Mouse (Mus musculus): ENCODE results near the gene Phtf1. TPM values are rescaled to one million over a fixed set of nuclear protein-coding genes. Genes with fewer than 3 reads are reported as not detected.
A peak's percentile ranks its signal among the peaks of the same experiment; 100 is the strongest.

The Phtf1 gene
- polyA plus RNA-seq, 1 experiment: 24.7 TPM

DNA sequence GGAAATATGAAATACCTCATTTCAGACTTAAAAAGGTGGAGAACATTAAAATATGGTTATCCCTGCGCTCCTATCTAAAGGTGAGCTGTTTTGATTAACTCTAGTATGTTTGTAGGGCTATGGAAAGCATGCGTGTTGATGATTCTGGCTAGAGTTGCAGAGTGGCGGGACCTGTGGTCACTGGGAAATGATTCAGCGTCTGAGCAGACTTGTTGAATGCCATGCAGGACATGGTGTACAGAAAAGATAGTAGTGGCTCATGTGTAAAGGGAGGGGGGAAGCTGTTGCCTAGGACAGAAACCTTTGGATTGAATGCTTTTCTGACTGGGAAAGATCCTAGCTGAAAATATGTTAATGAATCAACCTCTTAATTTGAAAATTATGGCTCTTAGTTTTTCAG is 30.8 kb downstream of the Phtf1 start:
- Histone ChIP-seq H3K27ac (ENCODE audit: insufficient read depth, low read length) (no peak overlapping the region), H3K27me3 (ENCODE audit: control insufficient read depth, insufficient read depth, low read length) (no peaks in the 10 kb centered on the region), H3K4me3 (replicated peaks; ENCODE audit: insufficient read depth, low read depth, low read length) (no peak overlapping the region), H3K4me1 (ENCODE audit: control insufficient read depth, insufficient read depth, low read length) (no peaks in the 10 kb centered on the region)
- 91% methylated on average over 4 of the region's 4 CpGs for WGBS
- TF ChIP-seq POLR2A (IDR thresholded peaks at IDR 0.05; ENCODE audit: borderline replicate concordance, insufficient read depth, low read length) (no peak), CTCF (IDR thresholded peaks at IDR 0.05; ENCODE audit: borderline replicate concordance, insufficient read depth, low read depth, low read length) (no peak)
- no peak for DNase-seq

- no peak overlapping the region for H3K4me3 ChIP-seq (replicated peaks; ENCODE audit: insufficient read depth, low read depth, low read length)
- H3K27ac ChIP-seq (ENCODE audit: insufficient read depth, low read length): no peak overlapping the region
- WGBS: 39% methylated on average over 8 of the region's 8 CpGs
Measured at GRCm38 (mm10) chr3:104006896-104007466, 39.1 kb downstream of the Phtf1 start.

GRCm38 (mm10) chr3:104007479-104007878 is 39.6 kb downstream of the Phtf1 start:
- DNase-seq: peak; percentile 54 to 55
- Histone ChIP-seq H3K4me1 (ENCODE audit: control insufficient read depth, insufficient read depth, low read length) (peaks cover 3% of the 10 kb centered on the region), H3K27ac (ENCODE audit: insufficient read depth, low read length) (no peak overlapping the region), H3K4me3 (replicated peaks; ENCODE audit: insufficient read depth, low read depth, low read length) (no peak overlapping the region), H3K27me3 (ENCODE audit: control insufficient read depth, insufficient read depth, low read length) (no peaks in the 10 kb centered on the region)
- 12% methylated on average over 8 of the region's 8 CpGs for WGBS
- no peak for TF ChIP-seq CTCF (IDR thresholded peaks at IDR 0.05; ENCODE audit: borderline replicate concordance, insufficient read depth, low read depth, low read length)
- TF ChIP-seq POLR2A (IDR thresholded peaks at IDR 0.05; ENCODE audit: borderline replicate concordance, insufficient read depth, low read length): no peak

More at GRCm38 (mm10) chr3:104006896-104007466, 39.1 kb downstream of the Phtf1 start:
- Histone ChIP-seq H3K4me1 (ENCODE audit: control insufficient read depth, insufficient read depth, low read length) (peaks cover 3% of the 10 kb centered on the region), H3K27me3 (ENCODE audit: control insufficient read depth, insufficient read depth, low read length) (no peaks in the 10 kb centered on the region)
- TF ChIP-seq CTCF (IDR thresholded peaks at IDR 0.05; ENCODE audit: borderline replicate concordance, insufficient read depth, low read depth, low read length) (no peak; the same call in 1 of the 2 replicates), POLR2A (IDR thresholded peaks at IDR 0.05; ENCODE audit: borderline replicate concordance, insufficient read depth, low read length) (no peak)
- DNase-seq: peak; percentile 34 to 42

DNA sequence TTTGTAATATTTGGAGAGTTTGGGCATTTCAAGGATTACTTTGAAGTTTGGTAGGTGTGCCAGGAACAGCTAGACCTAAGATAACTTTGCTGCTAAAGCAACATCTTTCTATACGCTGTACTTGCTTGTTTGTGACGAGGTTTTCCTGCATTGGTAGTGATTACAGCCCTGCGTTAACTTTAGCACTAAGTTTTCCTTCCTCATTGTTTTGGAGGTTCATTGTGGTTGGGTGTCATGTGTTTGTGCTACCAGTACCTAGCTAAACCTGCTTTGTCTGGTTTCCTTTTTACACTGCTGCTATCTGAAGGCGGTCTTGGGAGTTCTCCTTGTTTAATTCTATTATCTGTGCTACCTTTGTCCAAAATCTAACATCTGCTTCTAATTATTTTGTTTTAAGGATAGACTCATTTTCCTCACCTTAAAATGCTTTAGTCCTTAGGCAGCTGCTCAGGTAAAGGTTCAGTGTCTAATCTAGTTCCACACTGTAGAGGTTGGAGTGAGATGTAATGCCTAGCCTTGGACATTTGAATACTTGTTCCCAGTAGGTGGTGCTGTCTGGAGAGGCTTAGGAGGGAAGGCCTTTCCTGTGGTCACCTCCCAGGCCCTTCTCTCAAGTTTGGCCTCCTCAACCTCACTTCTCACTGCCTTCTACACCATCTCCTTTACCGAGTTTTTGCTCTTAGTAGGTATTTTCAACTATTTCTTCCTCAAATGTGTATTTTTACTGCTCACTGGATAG is 42.2 kb downstream of the Phtf1 start:
- whole genome bisulfite sequencing: 92% methylated on average over 5 of the region's 5 CpGs
- Histone ChIP-seq H3K4me1 (ENCODE audit: control insufficient read depth, insufficient read depth, low read length) (peaks cover 3% of the 10 kb centered on the region), H3K27ac (ENCODE audit: insufficient read depth, low read length) (no peak overlapping the region), H3K27me3 (ENCODE audit: control insufficient read depth, insufficient read depth, low read length) (no peaks in the 10 kb centered on the region), H3K4me3 (replicated peaks; ENCODE audit: insufficient read depth, low read depth, low read length) (no peak overlapping the region)
- DNase-seq: no peak
- TF ChIP-seq POLR2A (IDR thresholded peaks at IDR 0.05; ENCODE audit: borderline replicate concordance, insufficient read depth, low read length): no peak
- no peak for TF ChIP-seq CTCF (IDR thresholded peaks at IDR 0.05; ENCODE audit: borderline replicate concordance, insufficient read depth, low read depth, low read length)

GRCm38 (mm10) chr3:104011972-104012371 is 44.1 kb downstream of the Phtf1 start:
- no peak overlapping the region for H3K27ac ChIP-seq (ENCODE audit: insufficient read depth, low read length)
- TF ChIP-seq CTCF (IDR thresholded peaks at IDR 0.05; ENCODE audit: borderline replicate concordance, insufficient read depth, low read depth, low read length) (no peak), POLR2A (IDR thresholded peaks at IDR 0.05; ENCODE audit: borderline replicate concordance, insufficient read depth, low read length) (no peak)
- H3K27me3 ChIP-seq (ENCODE audit: control insufficient read depth, insufficient read depth, low read length): no peaks in the 10 kb centered on the region
- 83% methylated on average over 2 of the region's 2 CpGs for WGBS
- H3K4me1 ChIP-seq (ENCODE audit: control insufficient read depth, insufficient read depth, low read length): peaks cover 3% of the 10 kb centered on the region
- no peak overlapping the region for H3K4me3 ChIP-seq (replicated peaks; ENCODE audit: insufficient read depth, low read depth, low read length)
- no peak for DNase-seq

- no peak overlapping the region for H3K4me3 ChIP-seq (replicated peaks; ENCODE audit: insufficient read depth, low read depth, low read length)
- DNase-seq: no peak
- H3K27me3 ChIP-seq (ENCODE audit: control insufficient read depth, insufficient read depth, low read length): no peaks in the 10 kb centered on the region
- no peak for TF ChIP-seq POLR2A (IDR thresholded peaks at IDR 0.05; ENCODE audit: borderline replicate concordance, insufficient read depth, low read length)
- TF ChIP-seq CTCF (IDR thresholded peaks at IDR 0.05; ENCODE audit: borderline replicate concordance, insufficient read depth, low read depth, low read length): no peak
- 92% methylated on average over 3 of the region's 3 CpGs for WGBS
- H3K27ac ChIP-seq (ENCODE audit: insufficient read depth, low read length): no peak overlapping the region
- H3K4me1 ChIP-seq (ENCODE audit: control insufficient read depth, insufficient read depth, low read length): no peaks in the 10 kb centered on the region
Measured at GRCm38 (mm10) chr3:104017931-104018330, 50.0 kb downstream of the Phtf1 start.

DNA sequence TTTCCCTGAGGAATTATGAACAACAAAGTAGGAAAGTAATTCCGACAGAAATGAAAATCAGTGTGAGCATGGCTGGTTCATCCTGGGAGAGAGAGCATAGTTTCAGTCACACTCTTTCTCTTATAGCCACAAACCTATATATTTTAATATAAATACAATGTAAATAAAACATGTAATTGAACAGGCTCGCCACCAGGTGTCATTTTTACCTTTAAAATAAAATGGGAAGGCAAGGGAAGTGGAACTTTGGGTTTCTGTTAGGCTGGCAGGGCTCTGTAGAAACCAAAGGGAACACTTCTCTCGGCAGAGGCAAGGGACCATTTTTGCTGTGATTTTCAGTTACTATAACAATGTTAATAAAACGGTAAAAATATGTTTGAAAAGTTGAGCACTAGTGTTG is 51.5 kb downstream of the Phtf1 start:
- Histone ChIP-seq H3K4me1 (ENCODE audit: control insufficient read depth, insufficient read depth, low read length) (no peaks in the 10 kb centered on the region), H3K27me3 (ENCODE audit: control insufficient read depth, insufficient read depth, low read length) (no peaks in the 10 kb centered on the region), H3K27ac (ENCODE audit: insufficient read depth, low read length) (no peak overlapping the region), H3K4me3 (replicated peaks; ENCODE audit: insufficient read depth, low read depth, low read length) (no peak overlapping the region)
- DNase-seq: no peak
- 70% methylated on average over 4 of the region's 4 CpGs for WGBS
- no peak for TF ChIP-seq CTCF (IDR thresholded peaks at IDR 0.05; ENCODE audit: borderline replicate concordance, insufficient read depth, low read depth, low read length)
- no peak for TF ChIP-seq POLR2A (IDR thresholded peaks at IDR 0.05; ENCODE audit: borderline replicate concordance, insufficient read depth, low read length)

DNA sequence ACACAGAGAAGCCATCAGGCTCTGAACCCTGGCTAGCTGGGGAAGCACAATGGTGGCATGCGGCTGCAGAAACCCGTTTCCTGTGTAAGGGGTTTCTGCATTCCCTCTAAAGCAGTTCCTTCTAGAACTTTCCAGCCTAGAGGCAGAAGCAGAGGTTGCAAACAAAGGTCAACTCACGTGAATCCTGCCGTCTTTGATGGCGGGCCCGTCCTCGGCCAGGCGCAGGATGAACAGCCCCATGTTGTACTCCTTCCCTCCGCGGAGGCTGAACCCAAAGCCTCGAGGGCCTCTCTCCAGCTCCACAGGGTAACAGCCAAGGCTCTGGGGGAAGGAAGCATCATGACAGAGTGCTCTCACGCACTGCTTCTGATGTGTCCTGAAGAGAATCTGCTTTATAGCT is 52.2 kb downstream of the Phtf1 start:
- no peak for DNase-seq
- Histone ChIP-seq H3K27ac (ENCODE audit: insufficient read depth, low read length) (no peak overlapping the region), H3K4me1 (ENCODE audit: control insufficient read depth, insufficient read depth, low read length) (no peaks in the 10 kb centered on the region), H3K27me3 (ENCODE audit: control insufficient read depth, insufficient read depth, low read length) (no peaks in the 10 kb centered on the region), H3K4me3 (replicated peaks; ENCODE audit: insufficient read depth, low read depth, low read length) (no peak overlapping the region)
- 91% methylated on average over 12 of the region's 12 CpGs for WGBS
- no peak for TF ChIP-seq POLR2A (IDR thresholded peaks at IDR 0.05; ENCODE audit: borderline replicate concordance, insufficient read depth, low read length)
- no peak for TF ChIP-seq CTCF (IDR thresholded peaks at IDR 0.05; ENCODE audit: borderline replicate concordance, insufficient read depth, low read depth, low read length)

Data from cerebellum, adult 2 months (tissue).